Mouse (Mus musculus): ENCODE data around the gene Exoc8.

The Exoc8 gene

GRCm38 (mm10) chr8:124845131-124845530 is 52.4 kb downstream of the Exoc8 start:
- DNase-seq, result no peak

All from cerebellum, adult 11-12 months (tissue).